Mouse (Mus musculus) liver, embryonic 16.5 days (tissue): ENCODE measurements around the gene Gm21310. TPM values are rescaled to one million over a fixed set of nuclear protein-coding genes. Genes with fewer than 3 reads are reported as not detected.
"Not testable (repeated sequence)": the region's sequence is repeated elsewhere in the genome, so short reads cannot be mapped to it uniquely, and the experiment has no call there.

Experiments
- ATAC-seq: fragments of 200-750 bp; cut with Nextera tagmentation; 2 replicates; pipeline ENCODE4 v1.8.0; 2017; ENCODE audit warnings: low read depth, mild to moderate bottlenecking, moderate number of reproducible peaks, moderate library complexity
- H3K27ac ChIP-seq: fragments of 300-500 bp; sonication (generic); 2 replicates; pipeline ENCODE4 v1.5.1; 2014; ENCODE audit warnings: mild to moderate bottlenecking, low read length
- H3K27me3 ChIP-seq: fragments of 300-500 bp; sonication (generic); 2 replicates; pipeline ENCODE4 v1.6.1; 2014; ENCODE audit warnings: low read depth, low read length, mixed read lengths; ENCODE audit not compliant: control insufficient read depth, insufficient read depth
- H3K36me3 ChIP-seq: fragments of 300-500 bp; sonication (generic); 2 replicates; pipeline ENCODE4 v1.6.1; 2014; ENCODE audit warnings: mild to moderate bottlenecking; ENCODE audit not compliant: control insufficient read depth, insufficient read depth
- H3K4me1 ChIP-seq: fragments of 300-500 bp; sonication (generic); 2 replicates; pipeline ENCODE4 v1.6.1; 2014; ENCODE audit warnings: low read depth, low read length, mixed read lengths; ENCODE audit not compliant: control insufficient read depth
- H3K4me2 ChIP-seq: fragments of 300-500 bp; sonication (generic); 2 replicates; pipeline ENCODE4 v1.6.1; 2014; ENCODE audit warnings: low read depth, low read length, mixed read lengths
- H3K4me3 ChIP-seq: fragments of 300-500 bp; sonication (generic); 2 replicates; pipeline ENCODE4 v1.5.1; 2014; ENCODE audit warnings: low read depth, mild to moderate bottlenecking, low read length
- H3K9ac ChIP-seq: fragments of 300-500 bp; sonication (generic); 2 replicates; pipeline ENCODE4 v1.6.1; 2014; ENCODE audit warnings: low read depth, low read length
- H3K9me3 ChIP-seq: fragments of 300-500 bp; sonication (generic); replicated peaks from 2 replicates; pipeline ENCODE4 v1.6.1; 2016; ENCODE audit warnings: low read length; ENCODE audit not compliant: control insufficient read depth
- polyA plus RNA-seq: library from polyadenylated mRNA; unstranded; fragments of >200 nt; fragmentation: Nextera tagmentation; extraction: Ambion mirVana; gene quantifications from 2 replicates; pipeline ENCODE4 v1.2.1, GENCODE M21; 2015

The Gm21310 gene
- polyA plus RNA-seq, result not detected in 2 replicates

DNA sequence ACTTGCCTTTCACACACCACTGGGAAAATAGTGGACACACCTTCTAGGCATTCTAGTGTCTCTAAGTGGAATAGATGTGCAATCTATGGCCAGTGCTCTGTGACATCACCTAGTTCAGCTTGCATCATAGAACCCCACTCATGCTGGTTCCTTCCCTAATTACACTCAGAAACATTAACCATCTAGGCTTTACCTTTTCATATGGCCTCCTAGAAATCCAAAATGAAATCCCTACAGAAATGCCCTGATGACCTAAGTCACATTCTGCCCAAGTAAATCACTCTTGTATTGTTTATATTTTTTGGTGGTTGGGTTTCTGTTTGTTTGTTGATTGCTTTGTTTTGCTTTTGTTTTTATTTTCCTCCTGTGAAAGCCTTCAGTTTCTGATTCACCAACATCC lies at the start of gene Gm21310:
Gene Gm21310, minus strand, starts transcription at position 101 of the 400 bp plus-strand sequence.
- not testable (repeated sequence) for H3K27ac ChIP-seq, H3K9ac ChIP-seq, H3K4me3 ChIP-seq, H3K4me2 ChIP-seq, ATAC-seq, H3K27me3 ChIP-seq, H3K9me3 ChIP-seq, H3K4me1 ChIP-seq, H3K36me3 ChIP-seq

Other genes starting within 250 kb of the Gm21310 start
- gene Gm20834, start 177.4 kb upstream of the Gm21310 start, polyA plus RNA-seq, result not detected in 2 replicates